Mouse (Mus musculus) R1 (cell line): ENCODE measurements around the gene Alpk1.

ENCODE experiments used
- DNase-seq: peaks from one replicate; pipeline ENCODE4 v3.0.0-alpha.2; 2018; ENCODE audit warnings: low read depth, low spot score

Gene Alpk1

DNA sequence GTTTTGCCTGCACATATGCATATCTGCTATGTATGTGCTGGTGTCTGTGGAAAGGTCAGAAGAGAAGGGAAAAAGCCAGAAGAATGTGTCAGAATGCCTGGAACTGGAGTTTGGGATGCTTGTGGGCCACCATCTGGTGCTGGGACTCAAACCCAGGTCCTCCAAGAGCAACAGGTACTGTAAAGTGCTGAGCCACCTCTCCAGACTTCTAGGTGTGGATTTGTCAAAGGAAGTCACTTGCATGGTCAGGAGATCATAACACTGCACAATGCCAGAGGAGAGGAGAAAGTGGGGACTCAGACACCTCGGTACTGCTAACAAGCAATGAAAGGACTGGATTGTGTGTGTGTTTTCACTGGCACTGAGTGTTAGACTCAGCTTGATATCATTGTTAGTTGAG lies 150.1 kb downstream of the Alpk1 start:
- no peak for DNase-seq

GRCm38 (mm10) chr3:127628311-127629184 lies 151.8 kb downstream of the Alpk1 start:
- DNase-seq: peak; percentile 41

GRCm38 (mm10) chr3:127627956-127628310 lies 152.4 kb downstream of the Alpk1 start:
- no peak for DNase-seq

DNA sequence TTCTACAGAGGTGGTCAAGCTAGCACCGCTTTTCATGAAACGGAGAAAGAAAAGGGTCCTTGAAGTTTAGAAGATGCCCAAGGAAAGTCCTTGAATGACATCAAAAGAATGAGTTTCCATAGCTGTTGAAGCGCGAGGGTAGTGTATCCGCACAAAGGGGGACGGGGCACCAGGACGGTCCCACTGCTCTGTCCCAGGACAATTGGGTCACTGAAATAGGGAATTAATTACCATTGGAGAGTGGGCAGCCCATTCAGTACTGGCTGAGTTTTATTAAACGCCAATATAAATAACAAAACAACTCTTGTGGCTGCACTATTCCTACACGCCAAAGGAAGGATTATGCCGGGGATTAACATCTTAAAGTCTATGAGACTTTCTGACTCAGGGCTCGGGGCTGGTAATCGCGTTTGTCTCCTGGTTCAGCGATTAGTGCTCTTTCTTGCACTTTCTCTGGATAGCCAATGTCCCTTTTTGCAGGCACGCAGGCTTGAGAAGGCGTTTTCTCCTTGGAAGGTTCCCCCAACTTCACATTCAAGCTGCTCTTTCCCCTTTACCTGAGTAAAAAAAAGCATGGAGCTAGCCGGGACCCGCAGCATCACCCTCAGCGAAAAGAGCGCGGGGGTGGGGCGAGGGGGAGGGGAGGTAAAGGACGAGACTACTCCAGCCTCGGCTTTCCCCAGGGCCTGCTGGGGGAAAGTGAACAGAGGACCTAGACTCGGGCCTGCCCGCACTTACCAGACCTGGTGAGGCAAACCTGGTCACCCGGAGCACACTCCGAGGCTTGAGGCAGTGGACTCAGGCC lies 153.0 kb downstream of the Alpk1 start:
- peak; percentile 39 for DNase-seq

- no peak for DNase-seq
Measured at GRCm38 (mm10) chr3:127626524-127626923, 153.8 kb downstream of the Alpk1 start.

- peak; percentile 45 for DNase-seq
Measured at GRCm38 (mm10) chr3:127625701-127626399, 154.5 kb downstream of the Alpk1 start.

DNA sequence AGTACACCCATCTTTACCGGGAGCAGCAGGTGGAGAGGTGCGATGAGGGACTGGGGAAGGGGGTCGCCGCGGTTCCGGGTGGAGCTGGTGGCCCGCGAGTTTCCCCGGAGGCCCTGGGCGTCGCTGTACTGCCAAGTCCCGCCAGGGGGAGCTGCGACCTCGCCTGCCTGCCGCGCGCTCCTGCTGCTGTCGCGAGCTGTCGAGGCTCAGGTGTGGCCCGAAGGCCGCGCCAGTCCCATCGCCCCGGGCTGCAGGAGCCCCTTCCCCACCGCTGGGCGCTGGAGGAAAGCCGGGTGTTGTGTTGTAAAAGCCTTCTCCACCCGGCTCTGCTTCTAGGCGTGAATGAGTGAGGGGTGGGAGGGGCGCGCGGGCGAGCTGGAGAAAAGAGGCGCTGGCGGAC lies 155.0 kb downstream of the Alpk1 start:
- DNase-seq: peak; percentile 73
